Mouse (Mus musculus): ENCODE measurements around the gene Slc9a8.
A peak's percentile ranks its signal among the peaks of the same experiment; 100 is the strongest.
"Not testable (repeated sequence)": the region's sequence is repeated elsewhere in the genome, so short reads cannot be mapped to it uniquely, and the experiment has no call there.

Gene Slc9a8

DNA sequence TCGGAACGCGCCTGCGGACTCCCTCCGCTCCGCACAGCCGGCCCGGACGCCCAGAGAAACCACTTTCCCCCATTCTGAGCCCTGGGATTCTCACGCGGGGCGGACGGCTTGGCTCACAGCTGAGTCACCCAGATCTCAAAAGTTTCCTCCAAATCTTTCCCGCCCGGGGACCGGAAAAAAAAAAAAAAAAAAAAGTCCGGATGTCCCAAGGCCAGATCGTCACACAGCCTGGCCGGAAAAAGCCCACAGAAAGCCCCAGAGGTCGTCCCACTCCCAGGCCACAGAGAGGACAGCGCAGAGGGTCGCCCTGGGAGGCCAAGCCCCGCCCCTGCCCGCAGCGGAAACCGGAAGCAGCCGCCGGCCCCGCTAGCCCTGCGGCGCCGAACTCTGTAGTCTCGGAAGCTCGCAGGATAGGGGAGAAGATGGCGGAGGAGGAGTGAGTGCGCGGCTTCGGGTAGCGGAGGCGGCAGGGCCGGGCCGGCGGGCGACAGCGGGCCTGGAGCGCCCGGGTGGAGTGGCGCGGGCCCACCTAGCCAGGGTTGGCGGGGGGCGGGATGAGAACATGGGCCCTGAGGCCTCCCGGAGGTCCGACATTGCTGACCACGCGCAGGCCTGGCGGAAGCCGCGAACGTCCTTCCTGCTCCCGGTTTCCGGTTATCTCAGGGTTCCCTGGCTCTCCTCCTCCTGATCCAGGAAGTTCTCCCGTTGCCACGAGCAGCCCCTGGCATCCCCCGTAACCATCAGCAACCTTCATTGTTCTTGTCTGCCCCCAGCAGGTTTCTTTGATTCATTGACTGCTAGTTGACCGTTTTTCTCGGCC is at the start of gene Slc9a8:
TSS of gene Slc9a8 (plus strand) at position 383 of the 820 bp plus-strand sequence.
- no peak for DNase-seq (ENCODE audit: low read depth, low spot score)

- no peak for DNase-seq (ENCODE audit: low read depth, low spot score)
Measured at GRCm38 (mm10) chr2:167373266-167373665, 48.2 kb upstream of the Slc9a8 start.

DNA sequence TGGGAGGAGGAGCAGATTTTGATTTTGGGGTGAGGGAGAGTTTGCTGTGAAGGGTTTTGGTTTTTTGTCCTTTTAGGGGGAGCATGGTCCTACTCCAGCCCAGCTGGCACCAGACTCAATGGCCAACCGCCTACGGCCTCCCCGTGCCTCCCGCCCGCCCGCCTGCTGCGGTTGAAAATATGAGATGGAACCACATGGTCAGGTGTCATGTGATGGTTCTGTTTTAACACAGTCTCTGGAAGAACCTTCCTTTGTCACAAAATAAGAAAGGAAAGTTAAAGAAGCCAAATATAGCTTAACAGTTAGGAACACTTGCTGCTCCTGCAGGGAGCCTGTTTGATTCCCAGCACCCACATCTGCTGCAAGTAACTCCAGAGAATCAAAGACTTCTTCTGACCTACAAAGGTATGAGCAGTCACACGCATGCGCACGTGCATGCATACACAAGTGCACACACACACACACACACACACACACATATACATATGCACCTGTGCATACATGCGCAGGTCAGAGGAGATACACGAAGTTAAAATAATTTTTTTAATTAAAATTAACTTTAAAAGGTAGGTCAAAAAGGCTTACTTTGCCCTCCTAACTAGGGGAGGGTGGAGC is 47.2 kb upstream of the Slc9a8 start:
- DNase-seq (ENCODE audit: low read depth, low spot score) = no peak

GRCm38 (mm10) chr2:167375135-167375534 is 46.4 kb upstream of the Slc9a8 start:
- DNase-seq (ENCODE audit: low read depth, low spot score) = no peak

- DNase-seq (ENCODE audit: low read depth, low spot score) = no peak
Measured at GRCm38 (mm10) chr2:167375688-167376087, 45.8 kb upstream of the Slc9a8 start.

- DNase-seq (ENCODE audit: low read depth, low spot score) = peak; percentile 66
Measured at GRCm38 (mm10) chr2:167376160-167376564, 45.4 kb upstream of the Slc9a8 start.

GRCm38 (mm10) chr2:167377697-167378096 is 43.8 kb upstream of the Slc9a8 start:
- no peak for DNase-seq (ENCODE audit: low read depth, low spot score)

GRCm38 (mm10) chr2:167378972-167379371 is 42.5 kb upstream of the Slc9a8 start:
- no peak for DNase-seq (ENCODE audit: low read depth, low spot score)

DNA sequence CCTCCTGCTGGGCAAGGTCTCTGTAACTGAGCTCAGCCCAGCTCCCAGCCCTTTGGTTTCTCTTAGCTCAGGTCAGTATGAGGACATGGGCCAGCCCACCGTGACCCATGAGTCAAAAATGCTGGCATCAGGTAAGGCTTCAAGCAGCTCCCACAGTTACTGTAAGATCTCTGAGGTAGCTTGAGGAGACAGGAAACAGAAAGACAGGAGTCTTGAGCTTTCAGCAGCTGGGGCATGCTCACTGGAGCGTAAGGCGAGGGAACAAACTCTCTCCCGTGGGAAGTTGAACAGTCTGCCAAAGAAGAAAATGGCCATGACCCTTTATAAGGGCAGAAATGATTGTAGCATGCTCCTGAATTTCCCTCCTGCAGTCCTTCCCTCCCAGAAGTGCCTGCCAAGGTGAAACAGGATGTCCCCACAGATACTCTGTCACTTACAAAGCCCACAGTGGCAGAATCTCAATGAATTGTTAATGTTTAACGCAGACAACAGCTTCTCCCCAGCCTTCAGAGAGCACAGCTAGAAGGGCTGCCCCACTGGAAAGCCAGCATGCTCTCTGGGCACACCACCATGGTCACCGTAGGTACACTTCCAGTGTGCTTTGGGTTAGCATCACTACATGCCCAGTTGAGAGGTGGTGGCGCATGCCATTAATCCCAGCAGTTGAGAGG is 40.8 kb upstream of the Slc9a8 start:
- DNase-seq (ENCODE audit: low read depth, low spot score) = no peak

DNA sequence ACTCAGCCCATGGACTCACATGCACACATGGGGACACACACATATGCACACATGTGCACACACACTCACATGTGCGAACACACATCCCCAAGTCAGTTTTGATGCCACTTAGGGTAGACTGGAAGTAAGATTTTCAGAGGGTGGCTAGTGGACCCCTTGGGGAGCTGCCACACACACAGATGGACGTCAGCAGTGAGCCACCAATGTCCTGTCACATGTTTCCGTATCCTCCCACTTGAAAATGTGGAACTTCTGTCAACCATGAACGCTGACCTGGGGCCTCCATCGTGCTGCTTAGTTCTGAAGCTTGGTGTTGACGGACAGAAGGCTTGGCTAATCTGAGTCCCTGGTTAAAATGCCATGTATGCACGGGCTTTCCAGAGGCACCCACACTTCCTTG is 39.9 kb upstream of the Slc9a8 start:
- DNase-seq (ENCODE audit: low read depth, low spot score) = no peak

- DNase-seq (ENCODE audit: low read depth, low spot score) = no peak
Measured at GRCm38 (mm10) chr2:167382389-167382788, 39.1 kb upstream of the Slc9a8 start.

- no peak for DNase-seq (ENCODE audit: low read depth, low spot score)
Measured at GRCm38 (mm10) chr2:167383666-167384083, 37.8 kb upstream of the Slc9a8 start.

- DNase-seq (ENCODE audit: low read depth, low spot score) = no peak
Measured at GRCm38 (mm10) chr2:167386456-167386855, 35.1 kb upstream of the Slc9a8 start.

- no peak for DNase-seq (ENCODE audit: low read depth, low spot score)
Measured at GRCm38 (mm10) chr2:167386998-167387397, 34.5 kb upstream of the Slc9a8 start.

DNA sequence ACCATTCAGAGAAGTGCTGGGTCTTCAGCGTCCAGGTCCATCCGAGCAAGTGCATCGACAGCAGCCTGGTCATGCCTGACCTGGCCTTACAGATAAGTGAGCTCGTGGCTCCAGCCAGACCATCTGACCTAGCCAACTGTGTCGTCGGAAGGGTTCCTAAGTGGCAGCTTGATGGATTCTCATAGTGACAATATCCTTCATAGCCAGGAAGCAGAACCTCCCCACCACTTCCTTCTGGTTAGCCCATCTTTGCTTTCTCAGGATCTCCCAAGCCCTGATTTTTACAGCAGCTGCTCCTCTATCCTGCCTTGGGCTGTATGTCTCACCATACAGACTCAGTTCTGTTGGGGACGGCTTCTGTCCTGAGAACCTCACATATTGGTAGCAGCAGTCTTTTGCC is 27.1 kb upstream of the Slc9a8 start:
- no peak for DNase-seq (ENCODE audit: low read depth, low spot score)

DNA sequence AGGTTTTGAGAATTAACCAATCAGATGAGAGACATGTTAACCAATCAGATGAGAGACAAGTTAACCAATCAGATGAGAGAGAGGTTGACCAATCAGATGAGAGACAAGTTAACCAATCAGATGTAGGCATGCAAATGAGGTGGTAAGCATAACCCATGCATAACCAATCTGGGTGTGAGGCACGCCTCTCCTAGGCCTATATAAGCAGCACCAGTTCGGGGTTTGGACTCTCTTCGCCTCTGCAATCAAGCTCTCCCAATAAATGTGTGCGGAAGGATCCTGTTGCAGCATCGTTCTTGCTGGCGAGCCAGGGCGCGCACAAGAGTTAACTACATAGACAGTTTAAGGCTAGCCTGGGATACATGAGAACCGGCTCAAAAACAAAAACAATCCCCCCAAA is 25.1 kb upstream of the Slc9a8 start:
- not testable (repeated sequence) for DNase-seq (ENCODE audit: low read depth, low spot score)

GRCm38 (mm10) chr2:167399012-167399411 is 22.5 kb upstream of the Slc9a8 start:
- DNase-seq (ENCODE audit: low read depth, low spot score) = no peak

DNA sequence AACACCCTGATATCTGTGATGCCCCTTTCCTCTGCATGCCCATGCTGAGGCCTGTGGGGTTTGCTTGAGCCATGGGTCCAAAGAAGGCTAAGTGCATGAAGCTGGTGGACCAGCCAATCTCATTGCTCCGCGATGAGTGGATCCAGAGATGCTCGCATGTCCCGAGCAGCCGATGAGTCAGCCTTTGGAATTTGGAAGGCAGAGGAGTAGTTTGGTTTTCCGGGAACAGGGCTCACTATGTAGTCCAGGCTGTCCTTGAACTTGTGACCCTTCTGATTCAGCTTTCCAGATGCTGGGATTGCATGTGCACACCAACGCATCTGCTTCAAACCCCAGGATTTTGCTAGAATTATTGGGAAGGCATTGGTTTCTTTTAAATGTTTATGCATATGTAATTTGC is 21.9 kb upstream of the Slc9a8 start:
- DNase-seq (ENCODE audit: low read depth, low spot score) = no peak

- DNase-seq (ENCODE audit: low read depth, low spot score) = no peak
Measured at GRCm38 (mm10) chr2:167403085-167403484, 18.4 kb upstream of the Slc9a8 start.

DNA sequence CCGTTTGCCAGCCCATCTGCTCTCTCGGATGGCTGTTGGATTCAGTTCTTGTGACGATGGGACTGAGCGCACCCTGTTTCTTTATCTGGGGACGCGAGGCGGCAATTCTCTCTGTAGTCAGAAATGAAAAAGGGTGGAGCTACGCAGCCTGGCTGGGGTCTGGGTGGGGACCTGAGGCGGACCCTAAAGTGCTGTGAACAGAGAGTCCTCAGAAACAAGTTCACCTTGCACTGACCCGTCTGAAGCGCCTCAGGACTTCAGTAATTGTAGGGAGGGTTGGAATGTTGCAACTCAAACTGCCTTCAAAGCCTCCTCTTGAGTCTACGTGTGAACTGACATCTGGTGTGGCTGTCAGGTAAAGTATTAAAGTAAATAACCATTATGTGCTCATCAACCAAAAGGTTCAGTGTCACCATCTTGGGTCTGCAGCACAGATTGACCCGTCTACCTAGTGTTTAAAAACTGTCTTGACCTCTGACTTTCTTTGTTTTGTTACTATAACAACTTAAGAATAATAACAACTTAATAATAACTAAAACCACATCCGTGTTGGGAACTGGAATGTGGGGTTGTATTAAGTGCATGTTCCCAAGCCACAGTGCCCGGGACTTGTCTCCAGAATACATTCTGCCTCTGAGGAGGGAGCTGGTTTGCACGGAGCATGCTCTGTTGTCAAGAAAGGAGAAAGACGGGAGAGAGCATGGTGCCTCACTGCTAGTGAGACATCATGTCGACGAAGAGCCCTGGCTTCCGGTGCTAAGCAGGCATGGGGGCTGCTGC is 16.2 kb upstream of the Slc9a8 start:
- no peak for DNase-seq (ENCODE audit: low read depth, low spot score)

DNA sequence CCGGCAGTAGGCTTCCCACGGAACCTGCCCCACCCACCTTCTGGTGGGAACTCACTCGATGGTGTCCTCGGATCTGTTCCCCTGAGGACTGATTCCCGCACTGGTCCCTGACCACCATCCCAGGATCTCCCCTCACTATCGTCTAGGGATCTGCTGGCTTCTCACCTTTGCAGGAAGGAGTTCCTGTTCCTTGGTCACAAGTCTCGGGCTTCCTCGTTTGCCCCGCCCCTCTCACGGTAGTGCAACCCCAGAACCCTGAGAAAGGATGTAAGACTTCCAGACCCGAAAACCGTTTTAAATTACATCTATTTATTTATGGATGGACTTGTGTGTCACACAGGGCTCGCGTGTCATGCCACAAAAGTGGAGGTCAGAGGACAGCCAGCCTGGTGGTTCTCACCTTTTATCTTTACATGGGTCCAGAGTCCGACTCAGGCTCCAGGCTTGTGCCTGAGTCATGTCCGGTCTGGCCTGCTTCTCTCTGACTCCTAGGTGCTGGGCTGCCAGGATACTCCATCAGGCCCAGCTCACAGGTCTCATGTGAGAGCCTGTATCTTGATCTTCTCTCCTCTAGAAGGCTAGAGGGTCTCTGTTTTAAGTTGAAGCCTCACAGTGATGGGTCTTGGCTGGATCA is 14.1 kb upstream of the Slc9a8 start:
- no peak for DNase-seq (ENCODE audit: low read depth, low spot score)

All from WW6 (cell line).